Mouse (Mus musculus) heart, embryonic 11.5 days (tissue): ENCODE results near the gene Cdyl2. TPM values are rescaled to one million over a fixed set of nuclear protein-coding genes. Genes with fewer than 3 reads are reported as not detected.

Experiments
- ATAC-seq: fragments of 200-750 bp; cut with Nextera tagmentation; replicated peaks from 2 replicates; pipeline ENCODE4 v1.8.0; 2017; ENCODE audit warnings: moderate library complexity; ENCODE audit not compliant: insufficient number of reproducible peaks, low FRiP score, low TSS enrichment
- H3K27ac ChIP-seq: fragments of 300-500 bp; sonication (generic); 2 replicates; pipeline ENCODE4 v1.5.1; 2014; ENCODE audit warnings: mild to moderate bottlenecking, low read depth, low read length
- H3K27me3 ChIP-seq: fragments of 300-500 bp; sonication (generic); 2 replicates; pipeline ENCODE4 v1.6.1; 2014; ENCODE audit warnings: mild to moderate bottlenecking, low read length, mixed read lengths; ENCODE audit not compliant: control insufficient read depth, insufficient read depth
- H3K36me3 ChIP-seq: fragments of 300-500 bp; sonication (generic); 2 replicates; pipeline ENCODE4 v1.6.1; 2014; ENCODE audit warnings: mild to moderate bottlenecking, low read length, moderate library complexity, mixed read lengths; ENCODE audit not compliant: control insufficient read depth, insufficient read depth
- H3K4me1 ChIP-seq: fragments of 300-500 bp; sonication (generic); 2 replicates; pipeline ENCODE4 v1.6.1; 2014; ENCODE audit warnings: low read length; ENCODE audit not compliant: control insufficient read depth, insufficient read depth
- H3K4me2 ChIP-seq: fragments of 300-500 bp; sonication (generic); 2 replicates; pipeline ENCODE4 v1.6.1; 2014; ENCODE audit warnings: mild to moderate bottlenecking, moderate library complexity
- H3K4me3 ChIP-seq: fragments of 300-500 bp; sonication (generic); 2 replicates; pipeline ENCODE4 v1.5.1; 2014; ENCODE audit warnings: low read depth, low read length
- H3K9ac ChIP-seq: fragments of 300-500 bp; sonication (generic); 2 replicates; pipeline ENCODE4 v1.6.1; 2014; ENCODE audit warnings: mild to moderate bottlenecking, low read depth, low read length, moderate library complexity
- H3K9me3 ChIP-seq: fragments of 300-500 bp; sonication (generic); replicated peaks from 2 replicates; pipeline ENCODE4 v1.6.1; 2016; ENCODE audit warnings: low read length; ENCODE audit not compliant: control insufficient read depth
- WGBS: fragments of 180-500 bp; shearing (Covaris S2); extraction: QIAGEN DNeasy Blood & Tissue Kit; methylation state at CpG from one replicate; pipeline ENCODE4 v1.1.7; 2014; ENCODE audit not compliant: insufficient replicate concordance; 5-methylcytosine and 5-hydroxymethylcytosine counted together
- polyA plus RNA-seq: library from polyadenylated mRNA; unstranded; fragments of >200 nt; fragmentation: Nextera tagmentation; extraction: Ambion mirVana; gene quantifications from 2 replicates; pipeline ENCODE4 v1.2.1, GENCODE M21; 2014

The Cdyl2 gene
- polyA plus RNA-seq, 1 experiment from 2014 or later = 4.8 TPM

- ATAC-seq = no peak
- 78% methylated on average over 2 of the region's 2 CpGs for WGBS
- no peaks in the 10 kb centered on the region for H3K4me1 ChIP-seq
Observed at GRCm38 (mm10) chr8:116576732-116577131, 156.1 kb downstream of the Cdyl2 start.

GRCm38 (mm10) chr8:116573085-116573484 is 159.7 kb downstream of the Cdyl2 start:
- no peak overlapping the region for H3K4me2 ChIP-seq
- 81% methylated on average over 5 of the region's 5 CpGs for WGBS
- no peaks in the 10 kb centered on the region for H3K9me3 ChIP-seq
- H3K9ac ChIP-seq = no peak overlapping the region
- no peaks in the 10 kb centered on the region for H3K4me1 ChIP-seq
- H3K27me3 ChIP-seq = no peaks in the 10 kb centered on the region
- no peaks in the 10 kb centered on the region for H3K36me3 ChIP-seq
- no peak overlapping the region for H3K27ac ChIP-seq
- no peak for ATAC-seq
- H3K4me3 ChIP-seq = no peak overlapping the region

More at GRCm38 (mm10) chr8:116576732-116577131, 156.1 kb downstream of the Cdyl2 start:
- Histone ChIP-seq H3K27ac (no peak overlapping the region), H3K9ac (no peak overlapping the region), H3K9me3 (no peaks in the 10 kb centered on the region), H3K27me3 (no peaks in the 10 kb centered on the region), H3K4me3 (no peak overlapping the region), H3K36me3 (no peaks in the 10 kb centered on the region), H3K4me2 (no peak overlapping the region)

- Histone ChIP-seq H3K4me1 (no peaks in the 10 kb centered on the region), H3K36me3 (no peaks in the 10 kb centered on the region), H3K4me3 (no peak overlapping the region), H3K9me3 (no peaks in the 10 kb centered on the region), H3K4me2 (no peak overlapping the region), H3K27me3 (no peaks in the 10 kb centered on the region), H3K27ac (no peak overlapping the region), H3K9ac (no peak overlapping the region)
- WGBS = 77% methylated on average over 3 of the region's 3 CpGs
- no peak for ATAC-seq
Observed at GRCm38 (mm10) chr8:116552778-116553177, 180.0 kb downstream of the Cdyl2 start.

GRCm38 (mm10) chr8:116552255-116552654 is 180.5 kb downstream of the Cdyl2 start:
- WGBS = 70% methylated on average over 6 of the region's 6 CpGs
- Histone ChIP-seq H3K36me3 (no peaks in the 10 kb centered on the region), H3K27me3 (no peaks in the 10 kb centered on the region), H3K4me2 (no peak overlapping the region), H3K27ac (no peak overlapping the region), H3K4me1 (no peaks in the 10 kb centered on the region), H3K4me3 (no peak overlapping the region), H3K9me3 (no peaks in the 10 kb centered on the region), H3K9ac (no peak overlapping the region)
- no peak for ATAC-seq

- Histone ChIP-seq H3K4me2 (no peak overlapping the region), H3K36me3 (no peaks in the 10 kb centered on the region), H3K9me3 (no peaks in the 10 kb centered on the region), H3K27ac (no peak overlapping the region), H3K27me3 (no peaks in the 10 kb centered on the region), H3K4me3 (no peak overlapping the region), H3K4me1 (no peaks in the 10 kb centered on the region), H3K9ac (no peak overlapping the region)
- ATAC-seq = no peak
- 66% methylated on average over 1 of the region's 1 CpGs for WGBS
Observed at GRCm38 (mm10) chr8:116543366-116543765, 189.4 kb downstream of the Cdyl2 start.

GRCm38 (mm10) chr8:116542842-116543241 is 189.9 kb downstream of the Cdyl2 start:
- Histone ChIP-seq H3K9ac (no peak overlapping the region), H3K4me2 (no peak overlapping the region), H3K27me3 (no peaks in the 10 kb centered on the region), H3K27ac (no peak overlapping the region), H3K9me3 (no peaks in the 10 kb centered on the region), H3K4me3 (no peak overlapping the region), H3K36me3 (no peaks in the 10 kb centered on the region), H3K4me1 (no peaks in the 10 kb centered on the region)
- ATAC-seq = no peak
- WGBS = 65% methylated on average over 5 of the region's 5 CpGs

- 73% methylated on average over 1 of the region's 1 CpGs for WGBS
- ATAC-seq = no peak
- H3K27ac ChIP-seq = no peak overlapping the region
Observed at GRCm38 (mm10) chr8:116540136-116540535, 192.7 kb downstream of the Cdyl2 start.

GRCm38 (mm10) chr8:116538763-116539162 is 194.0 kb downstream of the Cdyl2 start:
- Histone ChIP-seq H3K4me1 (no peaks in the 10 kb centered on the region), H3K9ac (no peak overlapping the region), H3K4me3 (no peak overlapping the region), H3K9me3 (no peaks in the 10 kb centered on the region), H3K36me3 (no peaks in the 10 kb centered on the region), H3K4me2 (no peak overlapping the region), H3K27ac (no peak overlapping the region), H3K27me3 (no peaks in the 10 kb centered on the region)
- 45% methylated on average over 7 of the region's 7 CpGs for WGBS
- ATAC-seq = no peak

More at GRCm38 (mm10) chr8:116540136-116540535, 192.7 kb downstream of the Cdyl2 start:
- Histone ChIP-seq H3K9me3 (no peaks in the 10 kb centered on the region), H3K36me3 (no peaks in the 10 kb centered on the region), H3K9ac (no peak overlapping the region), H3K27me3 (no peaks in the 10 kb centered on the region), H3K4me1 (no peaks in the 10 kb centered on the region), H3K4me3 (no peak overlapping the region), H3K4me2 (no peak overlapping the region)

- Histone ChIP-seq H3K4me3 (no peak overlapping the region), H3K36me3 (no peaks in the 10 kb centered on the region), H3K4me2 (no peak overlapping the region), H3K4me1 (no peaks in the 10 kb centered on the region), H3K27me3 (no peaks in the 10 kb centered on the region), H3K9me3 (no peaks in the 10 kb centered on the region), H3K9ac (no peak overlapping the region), H3K27ac (no peak overlapping the region)
- no peak for ATAC-seq
- 62% methylated on average over 5 of the region's 5 CpGs for WGBS
Observed at GRCm38 (mm10) chr8:116536786-116537185, 196.0 kb downstream of the Cdyl2 start.
